Mouse (Mus musculus) stomach, embryonic 15.5 days (tissue): ENCODE measurements around the gene Zfp1. TPM values are rescaled to one million over a fixed set of nuclear protein-coding genes. Genes with fewer than 3 reads are reported as not detected.
"Not testable (repeated sequence)": the region's sequence is repeated elsewhere in the genome, so short reads cannot be mapped to it uniquely, and the experiment has no call there.

Experiments
- ATAC-seq: fragments of 200-750 bp; cut with Nextera tagmentation; 2 replicates; pipeline ENCODE4 v1.8.0; 2017; ENCODE audit warnings: low read depth, moderate number of reproducible peaks, moderate TSS enrichment; ENCODE audit not compliant: insufficient read depth, low FRiP score
- H3K27ac ChIP-seq: fragments of 300-500 bp; sonication (generic); 2 replicates; pipeline ENCODE4 v1.5.1; 2015; ENCODE audit warnings: mild to moderate bottlenecking, inconsistent platforms
- H3K27me3 ChIP-seq: fragments of 300-500 bp; sonication (generic); replicated peaks from 2 replicates; pipeline ENCODE4 v1.6.1; 2015; ENCODE audit warnings: inconsistent platforms
- H3K36me3 ChIP-seq: fragments of 300-500 bp; sonication (generic); 2 replicates; pipeline ENCODE4 v1.6.1; 2015; ENCODE audit warnings: inconsistent platforms
- H3K4me1 ChIP-seq: fragments of 300-500 bp; sonication (generic); 2 replicates; pipeline ENCODE4 v1.6.1; 2015; ENCODE audit warnings: inconsistent platforms
- H3K4me2 ChIP-seq: fragments of 300-500 bp; sonication (generic); 2 replicates; pipeline ENCODE4 v1.6.1; 2015; ENCODE audit warnings: mild to moderate bottlenecking, inconsistent platforms
- H3K4me3 ChIP-seq: fragments of 300-500 bp; sonication (generic); replicated peaks from 2 replicates; pipeline ENCODE4 v1.5.1; 2015; ENCODE audit warnings: inconsistent platforms
- H3K9ac ChIP-seq: fragments of 300-500 bp; sonication (generic); 2 replicates; pipeline ENCODE4 v1.6.1; 2015; ENCODE audit warnings: inconsistent platforms
- H3K9me3 ChIP-seq: fragments of 300-500 bp; sonication (generic); 2 replicates; pipeline ENCODE4 v1.6.1; 2016; ENCODE audit warnings: inconsistent platforms
- WGBS: fragments of 180-500 bp; shearing (Covaris S2); methylation state at CpG from one replicate; pipeline ENCODE4 v1.1.7; 2015; 5-methylcytosine and 5-hydroxymethylcytosine counted together
- polyA plus RNA-seq: library from polyadenylated mRNA; unstranded; fragments of >200 nt; fragmentation: Nextera tagmentation; extraction: Ambion mirVana; gene quantifications from 2 replicates; pipeline ENCODE4 v1.2.1, GENCODE M21; 2015

Gene Zfp1
- polyA plus RNA-seq, 1 experiment from 2014 or later, result 19.8 TPM

- no peaks in the 10 kb centered on the region for H3K36me3 ChIP-seq
- H3K4me3 ChIP-seq, result no peak overlapping the region
- H3K4me1 ChIP-seq, result peaks cover 20% of the 10 kb centered on the region; the same call in 1 of the 2 replicates
- no peak overlapping the region for H3K9ac ChIP-seq
- H3K9me3 ChIP-seq, result no peaks in the 10 kb centered on the region
- WGBS, result 83% methylated on average over 14 of the region's 14 CpGs
- H3K4me2 ChIP-seq, result no peak overlapping the region
- no peak for ATAC-seq
- H3K27me3 ChIP-seq, result no peaks in the 10 kb centered on the region
- H3K27ac ChIP-seq, result no peak overlapping the region
These were observed 16.3 kb upstream of the Zfp1 start for GRCm38 (mm10) chr8:111626933-111627332.

GRCm38 (mm10) chr8:111627923-111628322 is 15.3 kb upstream of the Zfp1 start:
- no peaks in the 10 kb centered on the region for H3K36me3 ChIP-seq
- peaks cover 20% of the 10 kb centered on the region; the same call in 1 of the 2 replicates for H3K4me1 ChIP-seq
- no peaks in the 10 kb centered on the region for H3K9me3 ChIP-seq
- no peak overlapping the region for H3K4me2 ChIP-seq
- WGBS, result 91% methylated on average over 9 of the region's 9 CpGs
- H3K4me3 ChIP-seq, result no peak overlapping the region
- no peaks in the 10 kb centered on the region for H3K27me3 ChIP-seq
- H3K27ac ChIP-seq, result no peak overlapping the region
- no peak for ATAC-seq
- no peak overlapping the region for H3K9ac ChIP-seq

- H3K36me3 ChIP-seq, result no peaks in the 10 kb centered on the region
- H3K4me1 ChIP-seq, result peaks cover 20% of the 10 kb centered on the region; the same call in 1 of the 2 replicates
- ATAC-seq, result no peak
- 91% methylated on average over 12 of the region's 12 CpGs for WGBS
- no peaks in the 10 kb centered on the region for H3K27me3 ChIP-seq
- H3K4me3 ChIP-seq, result no peak overlapping the region
- H3K9ac ChIP-seq, result no peak overlapping the region
- H3K4me2 ChIP-seq, result no peak overlapping the region
- no peaks in the 10 kb centered on the region for H3K9me3 ChIP-seq
- no peak overlapping the region for H3K27ac ChIP-seq
These were observed 14.8 kb upstream of the Zfp1 start for GRCm38 (mm10) chr8:111628401-111628800.

- H3K9ac ChIP-seq, result no peak overlapping the region
- H3K4me2 ChIP-seq, result no peak overlapping the region
- ATAC-seq, result no peak
- no peaks in the 10 kb centered on the region for H3K9me3 ChIP-seq
- H3K4me3 ChIP-seq, result no peak overlapping the region
- H3K27me3 ChIP-seq, result no peaks in the 10 kb centered on the region
- no peaks in the 10 kb centered on the region for H3K36me3 ChIP-seq
- H3K4me1 ChIP-seq, result peaks cover 17% of the 10 kb centered on the region; the same call in 1 of the 2 replicates
- WGBS, result 86% methylated on average over 19 of the region's 19 CpGs
- no peak overlapping the region for H3K27ac ChIP-seq
These were observed 14.2 kb upstream of the Zfp1 start for GRCm38 (mm10) chr8:111628894-111629501.

- H3K27ac ChIP-seq, result no peak within 1 kb of the TSS
- H3K4me1 ChIP-seq, result peaks cover 8% of the 10 kb centered on the region; the same call in 1 of the 2 replicates
- H3K36me3 ChIP-seq, result no peaks in the 10 kb centered on the region
- peak within 1 kb of the TSS; percentile 37 for H3K4me3 ChIP-seq
- peak; percentile 68; the same call in 1 of the 2 replicates for ATAC-seq
- no peaks in the 10 kb centered on the region for H3K27me3 ChIP-seq
- H3K9ac ChIP-seq, result 0 out of 2 replicates have a peak within 1 kb of the TSS, but pooled peaks have one; percentile 31
- H3K9me3 ChIP-seq, result no peaks in the 10 kb centered on the region
- WGBS, result 28% methylated on average over 13 of the region's 13 CpGs
- H3K4me2 ChIP-seq, result peak within 1 kb of the TSS; percentile 60
These were observed 13.1 kb upstream of the Zfp1 start, which contains the start of gene Ldhd for GRCm38 (mm10) chr8:111630105-111630521. Gene Ldhd, minus strand, starts transcription at chr8:111630374.

GRCm38 (mm10) chr8:111631589-111631988 is 11.6 kb upstream of the Zfp1 start:
- H3K27ac ChIP-seq, result no peak overlapping the region
- H3K4me2 ChIP-seq, result no peak overlapping the region
- H3K9me3 ChIP-seq, result no peaks in the 10 kb centered on the region
- WGBS, result 90% methylated on average over 8 of the region's 8 CpGs
- ATAC-seq, result no peak
- H3K4me1 ChIP-seq, result 0 out of 2 replicates have a peak, but pooled peaks cover 4% of the 10 kb centered on the region
- no peaks in the 10 kb centered on the region for H3K36me3 ChIP-seq
- no peaks in the 10 kb centered on the region for H3K27me3 ChIP-seq
- H3K4me3 ChIP-seq, result no peak overlapping the region
- H3K9ac ChIP-seq, result no peak overlapping the region

- Histone ChIP-seq H3K4me3 (no peak overlapping the region), H3K27me3 (no peaks in the 10 kb centered on the region), H3K27ac (no peak overlapping the region), H3K4me1 (0 out of 2 replicates have a peak, but pooled peaks cover 4% of the 10 kb centered on the region), H3K9ac (no peak overlapping the region), H3K4me2 (no peak overlapping the region), H3K36me3 (no peaks in the 10 kb centered on the region), H3K9me3 (no peaks in the 10 kb centered on the region)
- 97% methylated on average over 3 of the region's 3 CpGs for WGBS
- ATAC-seq, result no peak
These were observed 10.2 kb upstream of the Zfp1 start for GRCm38 (mm10) chr8:111632976-111633375.

- Histone ChIP-seq H3K9me3 (no peaks in the 10 kb centered on the region), H3K27ac (no peak overlapping the region), H3K27me3 (no peaks in the 10 kb centered on the region), H3K9ac (no peak overlapping the region), H3K4me1 (peaks cover 7% of the 10 kb centered on the region; the same call in 1 of the 2 replicates), H3K4me3 (no peak overlapping the region), H3K36me3 (no peaks in the 10 kb centered on the region), H3K4me2 (no peak overlapping the region)
- 0 out of 2 replicates have a peak, but pooled peaks have one; percentile 52 for ATAC-seq
These were observed 5.1 kb upstream of the Zfp1 start for GRCm38 (mm10) chr8:111638086-111638485.

- Histone ChIP-seq H3K27ac (no peak overlapping the region), H3K4me1 (peaks cover 7% of the 10 kb centered on the region; the same call in 1 of the 2 replicates), H3K9ac (no peak overlapping the region), H3K4me3 (no peak overlapping the region), H3K27me3 (no peaks in the 10 kb centered on the region), H3K4me2 (no peak overlapping the region), H3K36me3 (no peaks in the 10 kb centered on the region), H3K9me3 (no peaks in the 10 kb centered on the region)
- no peak for ATAC-seq
- 93% methylated on average over 2 of the region's 2 CpGs for WGBS
These were observed 2.1 kb upstream of the Zfp1 start for GRCm38 (mm10) chr8:111641064-111641463.

GRCm38 (mm10) chr8:111642496-111642895 is 705 bp upstream of the Zfp1 start:
- Histone ChIP-seq H3K4me1 (peaks cover 7% of the 10 kb centered on the region; the same call in 1 of the 2 replicates), H3K36me3 (no peaks in the 10 kb centered on the region), H3K4me2 (peak overlapping the region; percentile 61), H3K4me3 (peak overlapping the region; percentile 58), H3K9me3 (no peaks in the 10 kb centered on the region), H3K9ac (no peak overlapping the region), H3K27ac (peak overlapping the region; percentile 98), H3K27me3 (no peaks in the 10 kb centered on the region)
- ATAC-seq, result peak; percentile 29
- 26% methylated on average over 5 of the region's 5 CpGs for WGBS

GRCm38 (mm10) chr8:111642939-111643263 is 300 bp upstream of the Zfp1 start:
- H3K36me3 ChIP-seq, result no peaks in the 10 kb centered on the region
- no peaks in the 10 kb centered on the region for H3K9me3 ChIP-seq
- no peak overlapping the region; the same call in 1 of the 2 replicates for H3K9ac ChIP-seq
- H3K4me2 ChIP-seq, result peak overlapping the region; percentile 61
- H3K27ac ChIP-seq, result peak overlapping the region; percentile 98
- peak; percentile 37; the same call in 1 of the 2 replicates for ATAC-seq
- H3K4me1 ChIP-seq, result peaks cover 7% of the 10 kb centered on the region; the same call in 1 of the 2 replicates
- WGBS, result 9% methylated on average over 5 of the region's 5 CpGs
- H3K4me3 ChIP-seq, result peak overlapping the region; percentile 58
- H3K27me3 ChIP-seq, result no peaks in the 10 kb centered on the region

- H3K9me3 ChIP-seq, H3K36me3 ChIP-seq, H3K27me3 ChIP-seq, ATAC-seq, H3K9ac ChIP-seq: not testable (repeated sequence)
- Histone ChIP-seq H3K4me1 (peaks cover 14% of the 10 kb centered on the region; the same call in 1 of the 2 replicates), H3K4me3 (peak overlapping the region; percentile 58), H3K27ac (peak overlapping the region; percentile 98), H3K4me2 (peak overlapping the region; percentile 61)
- 48% methylated on average over 12 of the region's 12 CpGs for WGBS
These were observed 1.3 kb downstream of the Zfp1 start for GRCm38 (mm10) chr8:111644286-111645051.
